Mouse (Mus musculus): ENCODE results near the gene Aldh1l1.

- TF ChIP-seq POLR2A (IDR thresholded peaks at IDR 0.05; ENCODE audit: low read depth, low read length) (no peak), CTCF (IDR thresholded peaks at IDR 0.05; ENCODE audit: extremely low read depth, insufficient read length, insufficient replicate concordance, low read depth, low read length) (peak; percentile 95; the same call in 1 of the 2 replicates)
Measured at GRCm38 (mm10) chr6:90607196-90607595, 121.0 kb downstream of the Aldh1l1 start.
